Mouse (Mus musculus): ENCODE results near the gene Tnni1.

The Tnni1 gene

GRCm38 (mm10) chr1:135767324-135767890 is 11.8 kb upstream of the Tnni1 start:
- DNase-seq (ENCODE audit: low spot score in 2 of 2), result no peak

DNA sequence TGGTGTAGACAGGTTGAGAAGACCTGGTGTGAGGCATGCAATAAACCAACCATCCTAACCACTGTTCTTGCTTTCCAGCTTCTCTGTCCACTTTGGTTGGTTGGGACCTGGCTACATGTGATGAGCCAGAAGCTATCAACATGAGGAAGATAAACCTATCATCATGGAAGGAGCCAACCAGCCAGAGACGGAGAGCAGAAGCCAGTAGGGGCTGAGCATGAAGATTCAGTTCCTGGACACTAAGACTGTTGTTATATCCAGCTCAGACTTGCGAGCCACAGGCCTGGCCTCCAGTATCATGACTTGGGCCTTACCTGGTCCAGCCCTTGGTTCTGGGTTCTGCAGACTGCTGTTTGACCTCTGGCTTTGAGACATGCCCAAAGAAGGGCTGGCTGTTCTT is 10.8 kb upstream of the Tnni1 start:
- DNase-seq (ENCODE audit: low spot score in 2 of 2), result no peak

DNA sequence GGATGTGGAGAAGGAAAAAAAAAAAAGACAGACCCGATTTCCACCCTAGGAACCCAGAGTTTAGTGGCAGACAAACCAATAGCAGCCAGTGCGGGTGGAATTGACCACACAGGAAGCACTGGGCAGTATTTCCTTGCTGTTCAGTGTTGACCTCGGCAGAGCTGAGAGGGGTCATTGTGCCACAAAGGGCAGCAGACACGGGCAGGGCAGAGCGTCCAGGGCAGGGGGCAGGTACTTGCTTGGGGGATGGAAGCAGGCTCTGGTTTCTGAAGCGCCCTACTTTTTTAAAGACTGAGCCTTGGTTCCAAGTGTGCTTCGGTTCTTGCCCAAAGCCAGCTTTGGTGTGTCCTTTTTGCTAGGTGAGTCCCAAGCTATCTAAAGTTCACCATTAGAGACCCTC is 9.0 kb upstream of the Tnni1 start:
- DNase-seq (ENCODE audit: low spot score in 2 of 2), result no peak

- peak; percentile 68 to 82 for DNase-seq (ENCODE audit: low spot score in 2 of 2)
These were observed 8.2 kb upstream of the Tnni1 start for GRCm38 (mm10) chr1:135770896-135771572.

- no peak for DNase-seq (ENCODE audit: low spot score in 2 of 2)
These were observed 7.7 kb upstream of the Tnni1 start for GRCm38 (mm10) chr1:135771573-135771970.

GRCm38 (mm10) chr1:135776596-135776995 is 2.6 kb upstream of the Tnni1 start:
- no peak for DNase-seq (ENCODE audit: low spot score in 2 of 2)

GRCm38 (mm10) chr1:135777046-135777445 is 2.2 kb upstream of the Tnni1 start:
- DNase-seq (ENCODE audit: low spot score in 2 of 2), result no peak

- no peak for DNase-seq (ENCODE audit: low spot score in 2 of 2)
These were observed 1.4 kb downstream of the Tnni1 start for GRCm38 (mm10) chr1:135780649-135781048.

DNA sequence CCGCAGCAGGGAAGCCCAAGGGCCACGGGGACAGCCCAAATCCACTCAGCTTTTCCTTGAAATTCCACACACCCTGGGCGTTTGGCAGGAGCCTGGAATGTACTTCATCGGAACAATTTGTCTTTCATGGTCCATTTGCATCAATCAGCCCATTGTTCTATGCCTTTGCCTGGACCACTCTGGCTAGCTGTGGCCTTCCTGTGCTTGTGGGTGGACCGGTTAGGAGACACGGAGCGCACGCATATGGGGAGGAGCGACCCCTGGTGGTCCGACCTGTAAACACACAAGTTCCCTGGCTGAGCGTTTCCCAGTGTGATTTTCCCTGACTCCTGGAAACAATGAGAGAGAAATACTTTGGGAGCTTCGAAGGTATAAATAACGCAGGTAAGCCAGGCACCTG is 2.0 kb downstream of the Tnni1 start:
- peak; percentile 65 to 72 for DNase-seq (ENCODE audit: low spot score in 2 of 2)

DNA sequence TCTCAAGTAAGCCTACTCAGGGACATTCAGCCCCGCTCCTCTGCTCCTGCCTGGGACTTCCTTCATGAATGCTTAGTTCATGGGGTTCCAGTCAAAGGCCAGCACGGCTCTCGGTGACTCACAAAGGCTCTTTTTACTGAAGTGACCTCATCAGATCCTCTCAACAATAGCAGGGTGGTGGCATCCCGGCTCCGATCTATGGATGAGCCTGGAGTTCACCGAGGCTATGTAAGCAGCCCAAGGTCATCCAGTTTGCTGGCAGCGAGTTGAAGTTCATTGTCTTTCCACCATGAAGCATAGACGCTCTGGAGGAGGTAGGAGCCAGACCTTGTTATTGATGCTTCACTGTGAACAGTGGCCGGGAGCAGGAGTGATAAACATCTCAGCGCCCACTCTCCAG is 3.6 kb downstream of the Tnni1 start:
- no peak for DNase-seq (ENCODE audit: low spot score in 2 of 2)

DNA sequence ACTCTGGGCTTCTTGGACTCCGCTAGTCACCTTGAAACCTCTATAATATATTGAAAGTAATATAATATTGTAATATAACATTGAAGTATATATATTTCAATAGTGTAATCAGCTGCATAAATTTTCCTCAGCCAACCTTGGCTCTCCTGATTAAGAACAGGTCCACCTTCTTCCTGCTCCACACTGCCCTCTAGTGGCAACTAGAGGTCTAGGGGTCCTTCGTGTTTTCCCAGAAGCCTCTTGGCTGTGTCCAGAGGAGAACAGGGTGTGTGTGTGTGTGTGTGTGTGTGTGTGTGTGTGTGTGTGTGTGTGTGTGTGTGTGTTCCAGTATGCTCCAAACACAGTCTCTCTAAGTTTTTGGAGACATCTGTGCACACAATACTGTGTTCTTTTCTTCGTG is 8.6 kb downstream of the Tnni1 start:
- DNase-seq (ENCODE audit: low spot score in 2 of 2), result peak; percentile 67 to 79

- peak; percentile 56 to 64 for DNase-seq (ENCODE audit: low spot score in 2 of 2)
These were observed 9.5 kb downstream of the Tnni1 start for GRCm38 (mm10) chr1:135788708-135789107.

GRCm38 (mm10) chr1:135789815-135790214 is 10.6 kb downstream of the Tnni1 start:
- peak; percentile 70 to 72 for DNase-seq (ENCODE audit: low spot score in 2 of 2)

DNA sequence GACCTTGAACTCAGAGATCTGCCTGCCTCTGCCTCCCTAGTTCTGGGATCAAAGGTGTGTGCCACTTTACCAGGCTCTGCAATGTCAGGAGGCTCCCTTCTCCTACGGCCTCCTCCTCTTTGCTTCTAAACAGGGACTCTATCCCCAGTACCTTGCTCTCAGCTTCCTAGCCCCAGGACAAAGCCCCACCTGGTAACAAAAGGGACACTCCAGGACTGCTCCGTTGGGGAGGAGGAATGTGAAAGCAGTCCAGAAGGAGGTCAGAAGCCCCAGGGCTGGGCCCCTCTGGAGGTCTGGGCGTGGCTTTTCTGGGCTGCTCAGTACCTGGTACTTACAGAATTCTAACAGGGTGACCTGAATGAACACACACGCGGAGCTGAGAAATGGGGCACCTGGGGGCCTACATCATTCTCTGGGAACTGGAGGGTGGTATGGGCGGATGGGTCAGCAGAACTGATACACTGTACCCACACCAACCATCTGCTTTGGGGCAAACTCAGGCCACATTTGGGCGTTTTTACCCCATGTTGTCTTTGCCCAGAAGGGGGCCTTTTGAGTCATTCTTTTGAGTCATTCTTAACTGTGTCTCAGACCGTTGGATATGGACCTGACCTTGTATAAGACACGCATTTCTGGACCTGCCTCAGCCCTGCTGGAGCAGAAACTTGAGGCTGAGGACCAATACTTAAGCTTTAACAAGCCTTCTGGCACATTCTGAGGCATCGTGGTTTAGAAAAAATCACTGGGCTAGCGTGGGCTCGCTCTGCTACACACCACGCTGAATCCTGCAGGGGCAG is 13.1 kb downstream of the Tnni1 start:
- no peak for DNase-seq (ENCODE audit: low spot score in 2 of 2)

- DNase-seq (ENCODE audit: low spot score in 2 of 2), result peak; percentile 66 to 79
These were observed 14.4 kb downstream of the Tnni1 start for GRCm38 (mm10) chr1:135793370-135794215.

DNA sequence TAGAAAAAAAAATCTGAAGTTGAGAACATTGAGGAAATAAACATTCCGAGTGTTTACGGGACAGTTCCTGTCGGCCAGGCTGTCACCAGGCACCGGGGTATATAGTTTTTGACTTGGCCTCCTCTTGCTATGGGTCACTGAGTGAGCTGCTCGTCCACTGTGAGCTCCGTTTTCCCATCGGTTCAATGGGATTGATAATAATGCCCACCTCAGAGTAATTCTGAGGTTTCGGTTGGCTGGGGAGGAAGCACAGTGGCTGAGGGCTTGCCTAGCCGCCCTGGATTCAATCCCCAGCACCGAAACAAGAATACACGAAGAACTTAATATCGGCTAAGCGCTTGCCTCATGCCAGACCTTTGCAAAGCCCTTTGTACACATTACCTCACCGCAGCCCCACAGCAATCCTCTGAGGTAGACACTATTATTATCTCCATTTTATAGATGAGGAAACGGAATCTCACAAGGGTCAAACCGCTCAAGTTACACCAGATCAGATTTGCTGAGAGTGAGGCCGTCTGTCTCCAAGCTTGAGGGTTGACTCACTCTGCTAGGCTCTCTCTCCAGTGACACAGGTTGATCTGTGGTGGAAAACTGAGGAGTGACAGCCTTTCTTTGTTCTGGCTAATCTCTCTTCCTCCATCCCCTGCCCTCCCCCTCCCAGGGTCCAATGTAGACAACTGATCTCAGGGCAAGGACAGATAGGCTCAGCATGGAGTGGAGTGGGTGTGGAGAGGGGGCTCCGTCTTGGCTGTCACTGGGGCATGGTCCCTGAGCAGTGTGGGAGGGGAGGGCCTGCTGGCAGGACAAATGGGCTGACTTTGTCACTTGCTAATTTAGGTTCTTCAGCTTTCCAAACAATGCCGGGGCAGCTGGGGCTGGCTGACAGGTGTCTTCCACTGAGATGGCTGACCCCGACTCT is 15.2 kb downstream of the Tnni1 start:
- DNase-seq (ENCODE audit: low spot score in 2 of 2), result peak; percentile 25 to 43

GRCm38 (mm10) chr1:135798492-135798891 is 19.3 kb downstream of the Tnni1 start:
- no peak for DNase-seq (ENCODE audit: low spot score in 2 of 2)

- DNase-seq (ENCODE audit: low spot score in 2 of 2), result no peak
These were observed 19.9 kb downstream of the Tnni1 start for GRCm38 (mm10) chr1:135799109-135799627.

- no peak for DNase-seq (ENCODE audit: low spot score in 2 of 2)
These were observed 21.1 kb downstream of the Tnni1 start for GRCm38 (mm10) chr1:135800192-135800950.

DNA sequence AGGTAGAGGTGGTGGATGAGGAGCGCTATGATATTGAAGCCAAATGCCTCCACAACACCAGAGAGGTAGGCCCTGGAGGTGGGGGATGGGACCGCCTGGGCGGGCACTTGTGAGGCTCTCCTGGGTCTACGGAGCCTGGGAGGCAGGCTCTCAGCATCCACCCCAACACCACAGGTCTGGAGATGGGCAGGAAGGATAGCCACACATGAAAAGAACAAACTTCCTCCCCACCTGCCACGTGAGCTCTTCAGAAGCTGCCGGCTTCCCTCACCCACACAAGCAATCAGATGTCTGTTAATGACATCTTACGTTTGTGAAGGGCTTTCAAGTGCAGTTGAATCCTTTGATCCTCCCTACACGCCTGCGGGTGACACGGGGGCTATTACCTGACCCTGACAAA is 28.3 kb downstream of the Tnni1 start:
- DNase-seq (ENCODE audit: low spot score in 2 of 2), result no peak

Data from urinary bladder, postnatal 36 days (tissue).